Mouse (Mus musculus): Measurements from ENCODE around the gene Dysf. TPM values are rescaled to one million over a fixed set of nuclear protein-coding genes. Genes with fewer than 3 reads are reported as not detected.

Dysf gene
- polyA plus RNA-seq, 1 experiment from 2014 or later: 4.9 TPM

Other genes with a start within 250 kb of the Dysf start
- 0.12 TPM in 1 of 2 replicates, not detected in the other for gene Ankrd53, start 245.9 kb upstream of the Dysf start, polyA plus RNA-seq (2014; fragmentation: Nextera tagmentation; extraction: Ambion mirVana)
- gene Tex261, start 232.8 kb upstream of the Dysf start, polyA plus RNA-seq (2014; fragmentation: Nextera tagmentation; extraction: Ambion mirVana): 48.1 and 50.1 TPM in 2 replicates
- 35.9 and 42.6 TPM in 2 replicates for gene Nagk, start 213.6 kb upstream of the Dysf start, polyA plus RNA-seq (2014; fragmentation: Nextera tagmentation; extraction: Ambion mirVana)
- gene Paip2b, start 176.8 kb upstream of the Dysf start, polyA plus RNA-seq (2014; fragmentation: Nextera tagmentation; extraction: Ambion mirVana): 22.2 and 22.3 TPM in 2 replicates
- 111 and 119 TPM in 2 replicates for gene Zfp638, start 141.5 kb upstream of the Dysf start, polyA plus RNA-seq (2014; fragmentation: Nextera tagmentation; extraction: Ambion mirVana)